Mouse (Mus musculus): ENCODE measurements around the gene Homer2. TPM values are rescaled to one million over a fixed set of nuclear protein-coding genes. Genes with fewer than 3 reads are reported as not detected.

Gene Homer2
- polyA plus RNA-seq, 1 experiment from 2014 or later = 24.4 TPM

- ATAC-seq (replicated peaks; ENCODE audit: insufficient number of reproducible peaks, low FRiP score, low TSS enrichment, low read depth) = no peak
- Histone ChIP-seq H3K4me3 (ENCODE audit: low read depth, low read length) (no peak overlapping the region), H3K4me2 (ENCODE audit: low read depth, low read length) (no peak overlapping the region), H3K36me3 (replicated peaks; ENCODE audit: control insufficient read depth, insufficient read depth, low read depth, low read length) (no peaks in the 10 kb centered on the region), H3K27ac (replicated peaks; ENCODE audit: low read depth, low read length) (no peak overlapping the region), H3K9ac (replicated peaks; ENCODE audit: low read length) (no peak overlapping the region), H3K27me3 (ENCODE audit: control insufficient read depth, insufficient read depth, low read length) (no peaks in the 10 kb centered on the region), H3K9me3 (replicated peaks; ENCODE audit: control insufficient read depth, low read length) (no peaks in the 10 kb centered on the region), H3K4me1 (ENCODE audit: control insufficient read depth, insufficient read depth, low read length) (no peaks in the 10 kb centered on the region)
- 77% methylated on average over 3 of the region's 3 CpGs for WGBS
- no peak for DNase-seq (ENCODE audit: low spot score)
Observed at GRCm38 (mm10) chr7:81681386-81681785, 25.9 kb downstream of the Homer2 start.

GRCm38 (mm10) chr7:81673359-81674013, 33.8 kb downstream of the Homer2 start:
- DNase-seq (ENCODE audit: low spot score) (no peak), ATAC-seq (replicated peaks; ENCODE audit: insufficient number of reproducible peaks, low FRiP score, low TSS enrichment, low read depth) (no peak)
- Histone ChIP-seq H3K9ac (replicated peaks; ENCODE audit: low read length) (no peak overlapping the region), H3K36me3 (replicated peaks; ENCODE audit: control insufficient read depth, insufficient read depth, low read depth, low read length) (no peaks in the 10 kb centered on the region), H3K27ac (replicated peaks; ENCODE audit: low read depth, low read length) (no peak overlapping the region), H3K27me3 (ENCODE audit: control insufficient read depth, insufficient read depth, low read length) (no peaks in the 10 kb centered on the region), H3K4me2 (ENCODE audit: low read depth, low read length) (no peak overlapping the region), H3K9me3 (replicated peaks; ENCODE audit: control insufficient read depth, low read length) (no peaks in the 10 kb centered on the region), H3K4me3 (ENCODE audit: low read depth, low read length) (no peak overlapping the region), H3K4me1 (ENCODE audit: control insufficient read depth, insufficient read depth, low read length) (no peaks in the 10 kb centered on the region)
- 64% methylated on average over 15 of the region's 15 CpGs for WGBS

- 74% methylated on average over 10 of the region's 10 CpGs for WGBS
Observed at GRCm38 (mm10) chr7:81672735-81673291, 34.5 kb downstream of the Homer2 start.

GRCm38 (mm10) chr7:81667156-81667555, 40.2 kb downstream of the Homer2 start:
- DNase-seq (ENCODE audit: low spot score) (no peak), ATAC-seq (replicated peaks; ENCODE audit: insufficient number of reproducible peaks, low FRiP score, low TSS enrichment, low read depth) (no peak)
- Histone ChIP-seq H3K27me3 (ENCODE audit: control insufficient read depth, insufficient read depth, low read length) (no peaks in the 10 kb centered on the region), H3K4me1 (ENCODE audit: control insufficient read depth, insufficient read depth, low read length) (no peaks in the 10 kb centered on the region), H3K9me3 (replicated peaks; ENCODE audit: control insufficient read depth, low read length) (no peaks in the 10 kb centered on the region), H3K36me3 (replicated peaks; ENCODE audit: control insufficient read depth, insufficient read depth, low read depth, low read length) (no peaks in the 10 kb centered on the region), H3K9ac (replicated peaks; ENCODE audit: low read length) (no peak overlapping the region), H3K27ac (replicated peaks; ENCODE audit: low read depth, low read length) (no peak overlapping the region), H3K4me2 (ENCODE audit: low read depth, low read length) (no peak overlapping the region), H3K4me3 (ENCODE audit: low read depth, low read length) (no peak overlapping the region)
- WGBS = 82% methylated on average over 4 of the region's 4 CpGs

More at GRCm38 (mm10) chr7:81672735-81673291, 34.5 kb downstream of the Homer2 start:
- Histone ChIP-seq H3K9me3 (replicated peaks; ENCODE audit: control insufficient read depth, low read length) (no peaks in the 10 kb centered on the region), H3K4me3 (ENCODE audit: low read depth, low read length) (no peak overlapping the region), H3K4me2 (ENCODE audit: low read depth, low read length) (no peak overlapping the region), H3K27ac (replicated peaks; ENCODE audit: low read depth, low read length) (no peak overlapping the region), H3K4me1 (ENCODE audit: control insufficient read depth, insufficient read depth, low read length) (no peaks in the 10 kb centered on the region), H3K27me3 (ENCODE audit: control insufficient read depth, insufficient read depth, low read length) (no peaks in the 10 kb centered on the region), H3K9ac (replicated peaks; ENCODE audit: low read length) (no peak overlapping the region), H3K36me3 (replicated peaks; ENCODE audit: control insufficient read depth, insufficient read depth, low read depth, low read length) (no peaks in the 10 kb centered on the region)
- DNase-seq (ENCODE audit: low spot score) = no peak
- ATAC-seq (replicated peaks; ENCODE audit: insufficient number of reproducible peaks, low FRiP score, low TSS enrichment, low read depth) = no peak

GRCm38 (mm10) chr7:81666585-81666984, 40.7 kb downstream of the Homer2 start:
- no peak for ATAC-seq (replicated peaks; ENCODE audit: insufficient number of reproducible peaks, low FRiP score, low TSS enrichment, low read depth)
- Histone ChIP-seq H3K9ac (replicated peaks; ENCODE audit: low read length) (no peak overlapping the region), H3K36me3 (replicated peaks; ENCODE audit: control insufficient read depth, insufficient read depth, low read depth, low read length) (no peaks in the 10 kb centered on the region), H3K4me1 (ENCODE audit: control insufficient read depth, insufficient read depth, low read length) (no peaks in the 10 kb centered on the region), H3K4me3 (ENCODE audit: low read depth, low read length) (no peak overlapping the region), H3K27me3 (ENCODE audit: control insufficient read depth, insufficient read depth, low read length) (no peaks in the 10 kb centered on the region), H3K4me2 (ENCODE audit: low read depth, low read length) (no peak overlapping the region), H3K27ac (replicated peaks; ENCODE audit: low read depth, low read length) (no peak overlapping the region), H3K9me3 (replicated peaks; ENCODE audit: control insufficient read depth, low read length) (no peaks in the 10 kb centered on the region)
- WGBS = 81% methylated on average over 9 of the region's 9 CpGs
- DNase-seq (ENCODE audit: low spot score) = no peak

- no peaks in the 10 kb centered on the region for H3K36me3 ChIP-seq (replicated peaks; ENCODE audit: control insufficient read depth, insufficient read depth, low read depth, low read length)
- no peak overlapping the region for H3K27ac ChIP-seq (replicated peaks; ENCODE audit: low read depth, low read length)
- DNase-seq (ENCODE audit: low spot score) (no peak), ATAC-seq (replicated peaks; ENCODE audit: insufficient number of reproducible peaks, low FRiP score, low TSS enrichment, low read depth) (no peak)
- WGBS = 54% methylated on average over 3 of the region's 3 CpGs
- H3K4me2 ChIP-seq (ENCODE audit: low read depth, low read length) = no peak overlapping the region
- H3K9ac ChIP-seq (replicated peaks; ENCODE audit: low read length) = no peak overlapping the region
- no peaks in the 10 kb centered on the region for H3K27me3 ChIP-seq (ENCODE audit: control insufficient read depth, insufficient read depth, low read length)
- no peaks in the 10 kb centered on the region for H3K9me3 ChIP-seq (replicated peaks; ENCODE audit: control insufficient read depth, low read length)
- no peaks in the 10 kb centered on the region for H3K4me1 ChIP-seq (ENCODE audit: control insufficient read depth, insufficient read depth, low read length)
- H3K4me3 ChIP-seq (ENCODE audit: low read depth, low read length) = no peak overlapping the region
Observed at GRCm38 (mm10) chr7:81663057-81663456, 44.3 kb downstream of the Homer2 start.

DNA sequence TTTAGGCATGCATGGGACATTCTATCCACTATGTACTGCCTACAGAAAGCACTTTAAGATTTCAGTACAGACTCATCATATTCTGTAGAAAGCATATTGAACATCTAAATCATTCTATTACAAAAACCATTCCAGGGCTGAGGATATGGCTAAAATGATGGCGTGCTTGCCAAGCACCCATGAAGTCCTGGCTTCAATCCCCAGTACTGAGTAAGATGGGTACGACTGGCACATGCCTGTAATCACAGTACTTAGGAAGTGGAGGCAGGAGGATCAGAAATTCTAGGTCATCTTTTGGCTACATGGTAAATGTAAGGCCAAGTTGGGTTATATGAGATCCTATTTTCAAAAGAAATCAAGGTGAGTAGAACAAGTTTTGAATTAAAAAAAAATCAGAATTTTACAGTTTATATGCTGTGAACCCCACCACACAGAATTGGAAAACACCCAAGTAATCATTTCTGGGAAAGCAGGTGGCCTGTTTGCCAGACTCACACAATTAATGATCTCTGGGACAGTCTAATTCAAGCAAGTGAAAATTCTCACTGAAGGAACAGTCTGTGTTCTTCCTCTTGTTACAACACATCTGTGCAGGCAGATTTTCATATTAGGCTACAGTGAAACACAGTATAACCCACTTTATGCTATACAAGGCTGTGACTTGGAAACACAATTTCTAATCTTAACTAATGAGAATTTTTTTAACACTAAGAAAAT, 49.5 kb downstream of the Homer2 start:
- H3K27ac ChIP-seq (replicated peaks; ENCODE audit: low read depth, low read length) = no peak overlapping the region
- no peaks in the 10 kb centered on the region for H3K36me3 ChIP-seq (replicated peaks; ENCODE audit: control insufficient read depth, insufficient read depth, low read depth, low read length)
- no peak overlapping the region for H3K9ac ChIP-seq (replicated peaks; ENCODE audit: low read length)
- DNase-seq (ENCODE audit: low spot score) (no peak), ATAC-seq (replicated peaks; ENCODE audit: insufficient number of reproducible peaks, low FRiP score, low TSS enrichment, low read depth) (no peak)
- no peak overlapping the region for H3K4me3 ChIP-seq (ENCODE audit: low read depth, low read length)
- no peaks in the 10 kb centered on the region for H3K27me3 ChIP-seq (ENCODE audit: control insufficient read depth, insufficient read depth, low read length)
- H3K4me2 ChIP-seq (ENCODE audit: low read depth, low read length) = no peak overlapping the region
- WGBS = 81% methylated on average over 2 of the region's 2 CpGs
- H3K9me3 ChIP-seq (replicated peaks; ENCODE audit: control insufficient read depth, low read length) = no peaks in the 10 kb centered on the region
- 0 out of 2 replicates have a peak, but pooled peaks cover 5% of the 10 kb centered on the region for H3K4me1 ChIP-seq (ENCODE audit: control insufficient read depth, insufficient read depth, low read length)

DNA sequence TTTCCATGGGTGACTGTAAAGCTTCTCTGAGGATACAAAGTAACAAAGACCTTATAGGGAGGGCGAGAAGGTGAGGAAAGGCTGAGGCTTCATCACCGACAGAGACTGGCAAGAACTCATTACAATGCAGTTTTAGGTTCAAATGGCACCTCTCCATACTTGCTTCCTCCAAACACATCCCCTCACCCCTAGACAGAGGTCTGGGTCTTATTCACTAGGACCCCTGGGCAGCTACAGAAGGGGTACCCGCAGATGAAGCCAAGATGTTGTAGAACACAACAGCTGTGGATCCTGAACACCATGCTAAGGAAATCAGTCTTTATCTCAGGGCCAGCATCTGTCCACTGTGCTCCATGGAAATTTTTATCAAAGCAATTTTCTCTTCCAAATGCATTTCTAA, 50.3 kb downstream of the Homer2 start:
- ATAC-seq (replicated peaks; ENCODE audit: insufficient number of reproducible peaks, low FRiP score, low TSS enrichment, low read depth) = no peak
- no peaks in the 10 kb centered on the region for H3K27me3 ChIP-seq (ENCODE audit: control insufficient read depth, insufficient read depth, low read length)
- no peak overlapping the region for H3K9ac ChIP-seq (replicated peaks; ENCODE audit: low read length)
- no peak for DNase-seq (ENCODE audit: low spot score)
- H3K4me3 ChIP-seq (ENCODE audit: low read depth, low read length) = no peak overlapping the region
- H3K4me2 ChIP-seq (ENCODE audit: low read depth, low read length) = no peak overlapping the region
- 87% methylated on average over 3 of the region's 3 CpGs for WGBS
- H3K4me1 ChIP-seq (ENCODE audit: control insufficient read depth, insufficient read depth, low read length) = 0 out of 2 replicates have a peak, but pooled peaks cover 5% of the 10 kb centered on the region
- no peak overlapping the region for H3K27ac ChIP-seq (replicated peaks; ENCODE audit: low read depth, low read length)
- no peaks in the 10 kb centered on the region for H3K9me3 ChIP-seq (replicated peaks; ENCODE audit: control insufficient read depth, low read length)
- no peaks in the 10 kb centered on the region for H3K36me3 ChIP-seq (replicated peaks; ENCODE audit: control insufficient read depth, insufficient read depth, low read depth, low read length)
